Mouse (Mus musculus) lung, adult 2 months (tissue): ENCODE results near the gene Pds5b. TPM values are rescaled to one million over a fixed set of nuclear protein-coding genes. Genes with fewer than 3 reads are reported as not detected.
A peak's percentile ranks its signal among the peaks of the same experiment; 100 is the strongest.
"Not testable (repeated sequence)": the region's sequence is repeated elsewhere in the genome, so short reads cannot be mapped to it uniquely, and the experiment has no call there.

Experiments used
- DNase-seq: peaks from one replicate; pipeline ENCODE4 v3.0.0; 2022
- H3K4me1 ChIP-seq: fragments of 200-500 bp; 2 replicates; pipeline ENCODE4 v1.6.1; 2011; ENCODE audit warnings: low read length; ENCODE audit not compliant: control insufficient read depth, insufficient read depth
- H3K4me3 ChIP-seq: fragments of 200-500 bp; replicated peaks from 2 replicates; pipeline ENCODE3; 2011; ENCODE audit warnings: low read depth, mild to moderate bottlenecking, control low read depth, low read length; ENCODE audit errors: extremely low read depth
- CTCF ChIP-seq: fragments of 200-500 bp; IDR thresholded peaks from 2 replicates; pipeline ENCODE4 v1.5.1; 2011; ENCODE audit warnings: mild to moderate bottlenecking, low read length, control low read depth; ENCODE audit not compliant: insufficient read depth
- POLR2A ChIP-seq: fragments of 200-500 bp; IDR thresholded peaks from 2 replicates; pipeline ENCODE4 v1.6.1; 2011; ENCODE audit warnings: low read depth, mild to moderate bottlenecking, control low read depth, low read length, borderline replicate concordance; ENCODE audit errors: extremely low read depth
- WGBS: fragments of 180-500 bp; shearing (Covaris S2); methylation state at CpG from one replicate; pipeline ENCODE4 v1.1.7; 2018; 5-methylcytosine and 5-hydroxymethylcytosine counted together
- polyA plus RNA-seq: library from polyadenylated mRNA; depleted of rRNA; stranded (reverse); fragments of >200 nt; gene quantifications from 2 replicates; pipeline ENCODE4 v1.2.3, GENCODE M21; 2012; rRNA removed

The Pds5b gene
- 4.0 and 8.0 TPM in 2 replicates for polyA plus RNA-seq

DNA sequence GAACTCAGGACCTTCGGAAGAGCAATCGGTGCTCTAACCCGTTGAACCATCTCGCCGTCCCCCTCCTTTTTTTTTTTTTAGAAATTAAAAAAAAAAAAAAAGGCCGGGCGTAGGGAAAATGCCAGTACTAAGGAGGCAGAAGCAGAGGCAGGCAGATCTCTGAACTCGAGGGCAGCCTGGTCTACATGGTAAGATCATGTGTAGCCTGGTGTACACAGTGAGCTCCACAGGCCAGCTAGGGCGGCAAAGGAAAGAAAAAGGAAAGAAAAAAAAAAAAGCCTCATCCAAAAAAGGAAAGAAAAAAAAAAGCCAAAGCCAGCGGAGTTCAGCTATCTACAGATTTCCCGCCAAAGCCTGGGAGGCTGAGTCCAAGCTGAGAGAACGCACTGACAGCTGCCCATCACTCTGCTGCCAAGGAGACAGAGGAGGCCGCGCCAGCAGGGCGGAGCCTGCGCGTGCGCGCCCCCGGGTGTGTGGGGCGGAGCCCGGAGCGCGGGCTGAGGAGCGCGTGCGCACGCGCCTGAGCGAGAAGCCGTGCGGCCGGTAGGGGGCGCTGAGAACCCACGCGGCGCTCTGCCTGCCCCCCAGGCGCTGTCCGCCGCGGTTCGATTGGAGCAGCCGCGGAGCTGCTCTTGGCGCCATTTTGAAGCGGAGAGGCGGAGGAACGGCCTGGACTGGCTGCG, at the start of gene Pds5b:
Gene Pds5b (plus strand): TSS at position 587 of the 683 bp plus-strand sequence.
- 14% methylated on average over 49 of the region's 49 CpGs for WGBS
- TF ChIP-seq POLR2A (no peak), CTCF (peak; percentile 56)
- no peaks in the 10 kb centered on the region; the same call in none of the 2 replicates for H3K4me1 ChIP-seq

DNA sequence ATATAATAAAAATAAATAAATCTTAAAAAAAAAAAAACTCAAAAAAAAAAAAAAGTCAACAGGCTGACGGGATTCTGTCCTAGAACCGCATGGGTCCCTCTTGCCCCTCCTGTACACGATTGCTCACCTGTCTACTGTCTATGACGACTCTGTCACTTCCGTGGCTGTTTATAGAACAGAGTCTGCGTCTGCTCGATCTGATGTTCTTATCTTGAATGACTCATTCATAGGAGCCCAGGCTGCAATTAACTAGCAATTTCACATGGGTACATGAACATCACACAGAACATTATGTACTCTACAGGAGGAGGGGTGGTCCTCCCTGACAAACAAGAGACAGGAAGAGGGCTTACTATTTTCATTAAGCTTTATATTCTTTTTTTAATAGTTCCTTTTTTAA, 48.0 kb upstream of the Pds5b start:
- WGBS, result 66% methylated on average over 7 of the region's 7 CpGs

More for the DNA sequence above, at the start of gene Pds5b:
- H3K4me3 ChIP-seq, result peak within 1 kb of the TSS; percentile 92
- peak; percentile 89 for DNase-seq

DNA sequence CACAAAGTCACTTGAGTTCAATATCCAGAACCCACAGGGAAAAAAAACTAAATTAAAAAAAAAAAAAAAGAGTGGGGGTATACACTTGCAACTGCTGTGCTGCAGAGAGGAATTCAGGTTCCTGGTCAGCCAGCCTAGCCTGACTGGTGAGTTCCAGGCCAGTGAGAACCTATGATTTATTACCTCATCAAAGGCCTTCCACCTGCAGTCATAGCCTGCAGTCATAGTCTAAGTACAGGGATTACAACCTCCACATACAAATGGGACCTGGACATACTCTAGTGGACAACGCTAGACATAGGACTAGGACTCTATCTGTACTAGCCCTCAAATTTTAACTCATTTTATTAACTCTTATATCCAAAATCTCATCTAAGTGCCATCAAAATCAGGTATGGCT, 44.3 kb upstream of the Pds5b start:
- 89% methylated on average over 1 of the region's 1 CpGs for WGBS

More for the DNA sequence above, 48.0 kb upstream of the Pds5b start:
- H3K4me3 ChIP-seq, result no peak overlapping the region
- DNase-seq, result no peak
- H3K4me1 ChIP-seq, result peaks cover 2% of the 10 kb centered on the region; the same call in 1 of the 2 replicates
- TF ChIP-seq CTCF (no peak), POLR2A (no peak)

DNA sequence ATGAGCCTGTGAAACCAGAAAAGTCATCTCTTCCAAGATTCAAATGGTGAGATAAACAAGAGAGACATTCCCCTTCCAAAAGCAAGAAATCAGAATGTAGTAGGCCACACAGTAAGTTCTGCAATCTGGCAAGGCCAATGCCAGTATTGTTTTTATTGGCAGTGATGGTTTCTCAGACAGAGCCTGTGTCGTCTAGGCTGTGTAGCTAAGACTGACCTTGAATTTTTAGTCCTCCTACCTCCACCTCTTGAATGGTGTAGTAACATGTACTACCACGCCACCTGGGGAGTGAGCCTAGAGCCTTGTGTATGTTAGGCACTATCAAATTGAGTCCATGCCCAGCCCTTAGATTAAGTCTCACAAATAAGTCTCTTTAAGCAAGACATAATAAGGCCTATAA, 43.8 kb upstream of the Pds5b start:
- H3K4me3 ChIP-seq, result no peak overlapping the region
- DNase-seq, result no peak
- no peak for TF ChIP-seq POLR2A
- no peak for TF ChIP-seq CTCF
- H3K4me1 ChIP-seq, result no peaks in the 10 kb centered on the region
- WGBS, result 74% methylated on average over 2 of the region's 2 CpGs

More for the DNA sequence above, 44.3 kb upstream of the Pds5b start:
- no peak for DNase-seq
- TF ChIP-seq POLR2A (no peak), CTCF (no peak)
- Histone ChIP-seq H3K4me1 (no peaks in the 10 kb centered on the region), H3K4me3 (no peak overlapping the region)

DNA sequence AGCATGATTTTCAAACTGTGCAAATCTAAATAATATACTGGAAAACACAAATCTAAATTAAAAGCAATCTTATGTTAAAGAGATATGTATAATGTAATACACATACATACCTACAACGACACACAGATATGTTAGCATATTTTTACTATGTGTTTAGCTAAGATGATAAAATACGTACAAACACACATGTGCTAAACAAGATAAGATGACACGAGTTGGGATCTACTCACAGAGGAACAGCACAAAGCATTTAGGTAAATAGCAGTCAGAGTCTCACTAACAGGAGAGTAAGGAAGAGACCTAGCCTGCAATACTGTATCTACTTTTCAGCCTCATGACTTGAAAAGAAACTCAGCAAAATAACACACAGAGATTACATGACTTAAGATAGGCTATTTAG, 32.1 kb upstream of the Pds5b start:
- no peak for DNase-seq
- no peak for TF ChIP-seq POLR2A
- TF ChIP-seq CTCF, result no peak
- Histone ChIP-seq H3K4me1 (no peaks in the 10 kb centered on the region), H3K4me3 (no peak overlapping the region)
- WGBS, result 78% methylated on average over 3 of the region's 3 CpGs

DNA sequence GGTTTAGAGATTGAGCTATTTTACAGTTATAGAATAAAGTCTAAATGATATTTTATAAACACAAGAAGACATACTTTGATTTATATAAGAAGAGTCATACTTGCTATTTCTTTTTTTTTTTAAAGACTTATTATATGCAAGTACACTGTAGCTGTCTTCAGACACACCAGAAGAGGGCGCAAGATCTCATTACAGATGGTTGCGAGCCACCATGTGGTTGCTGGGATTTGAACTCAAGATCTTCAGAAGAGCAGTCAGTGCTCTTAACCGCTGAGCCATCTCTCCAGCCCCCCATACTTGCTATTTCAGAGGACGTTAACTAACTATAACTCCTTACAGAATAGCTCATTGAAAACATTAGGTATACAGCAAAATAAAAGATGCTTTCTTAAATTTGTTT, 30.1 kb upstream of the Pds5b start:
- not testable (repeated sequence) for H3K4me1 ChIP-seq, DNase-seq, H3K4me3 ChIP-seq
- WGBS, result 96% methylated on average over 4 of the region's 4 CpGs

DNA sequence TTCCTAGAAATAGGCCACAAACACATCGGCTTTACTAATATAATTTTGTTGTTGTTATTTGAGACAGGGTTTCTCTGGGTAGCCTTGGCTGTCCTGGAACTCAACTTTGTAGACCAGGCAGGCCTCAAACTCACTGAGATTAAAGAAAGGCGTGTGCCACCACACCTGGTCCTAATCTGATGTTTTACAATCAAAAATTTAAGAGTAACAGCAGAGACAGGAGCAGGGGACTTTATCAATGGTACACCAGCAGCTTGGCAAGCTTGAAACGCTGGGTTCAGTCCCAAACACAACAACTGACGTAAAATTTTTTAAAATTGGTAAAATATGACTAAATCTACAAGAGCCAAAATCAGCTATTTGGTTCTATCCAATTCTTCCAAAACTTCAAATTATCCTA, 28.6 kb upstream of the Pds5b start:
- WGBS, result 91% methylated on average over 4 of the region's 4 CpGs
- Histone ChIP-seq H3K4me3 (no peak overlapping the region), H3K4me1 (no peaks in the 10 kb centered on the region)
- no peak for DNase-seq
- no peak for TF ChIP-seq POLR2A
- TF ChIP-seq CTCF, result no peak

DNA sequence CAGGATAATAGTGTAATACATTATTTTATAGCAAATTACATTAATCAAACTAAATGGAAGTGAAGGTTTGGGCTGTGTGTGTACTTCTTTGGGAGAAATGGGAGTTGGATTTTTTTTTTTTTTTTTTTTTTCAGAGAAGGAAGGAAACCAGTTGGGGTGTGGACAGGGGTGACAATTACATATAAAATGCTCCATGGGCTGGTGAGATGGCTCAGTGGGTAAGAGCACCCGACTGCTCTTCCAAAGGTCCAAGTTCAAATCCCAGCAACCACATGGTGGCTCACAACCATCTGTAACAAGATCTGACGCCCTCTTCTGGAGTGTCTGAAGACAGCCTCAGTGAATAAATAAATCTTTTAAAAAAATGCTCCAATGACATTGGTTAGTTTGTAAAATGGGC, 21.0 kb upstream of the Pds5b start:
- H3K4me3 ChIP-seq, result no peak overlapping the region
- TF ChIP-seq POLR2A, result no peak
- TF ChIP-seq CTCF, result no peak
- WGBS, result 74% methylated on average over 2 of the region's 2 CpGs

DNA sequence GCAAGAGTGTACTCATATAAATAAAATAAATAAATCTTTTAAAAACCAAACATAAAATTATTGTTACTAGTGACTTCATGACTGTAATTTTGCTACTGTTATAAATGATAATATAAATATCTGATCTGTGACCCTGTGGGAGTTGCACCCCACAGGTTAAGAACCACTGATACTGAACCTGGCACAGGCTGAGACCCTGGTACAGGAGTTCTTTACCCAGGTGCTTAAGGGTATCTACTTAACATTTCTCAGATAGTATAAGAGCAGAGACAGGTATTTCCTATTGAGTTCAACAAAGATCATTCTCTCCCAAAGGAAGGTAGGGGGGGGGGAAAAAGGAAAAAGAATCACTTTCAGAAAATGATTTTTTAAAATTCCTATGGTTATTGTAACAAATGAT, 19.0 kb upstream of the Pds5b start:
- H3K4me1 ChIP-seq, result peaks cover 10% of the 10 kb centered on the region
- DNase-seq, result no peak
- TF ChIP-seq POLR2A, result no peak
- no peak for TF ChIP-seq CTCF

More for the DNA sequence above, 21.0 kb upstream of the Pds5b start:
- DNase-seq, result no peak
- peaks cover 6% of the 10 kb centered on the region for H3K4me1 ChIP-seq

DNA sequence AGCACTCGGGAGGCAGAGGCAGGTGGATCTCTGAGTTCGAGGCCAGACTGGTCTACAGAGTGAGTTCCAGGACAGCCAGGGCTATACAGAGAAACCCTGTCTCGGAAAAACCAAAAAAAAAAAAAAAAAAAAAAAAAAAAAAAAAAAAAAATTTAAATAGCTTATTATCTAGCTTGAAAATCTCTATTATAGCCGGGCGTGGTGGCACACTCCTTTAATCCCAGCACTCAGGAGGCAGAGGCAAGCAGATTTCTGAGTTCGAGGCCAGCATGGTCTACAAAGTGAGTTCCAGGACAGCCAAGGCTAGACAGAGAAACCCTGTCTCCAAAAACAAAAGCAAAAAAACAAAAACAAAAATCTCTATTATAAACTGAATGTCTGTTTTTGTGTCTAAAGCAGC, 14.1 kb upstream of the Pds5b start:
- not testable (repeated sequence) for DNase-seq, H3K4me3 ChIP-seq
- WGBS, result 85% methylated on average over 6 of the region's 6 CpGs
- peaks cover 15% of the 10 kb centered on the region for H3K4me1 ChIP-seq

More for the DNA sequence above, 19.0 kb upstream of the Pds5b start:
- no peak overlapping the region for H3K4me3 ChIP-seq

DNA sequence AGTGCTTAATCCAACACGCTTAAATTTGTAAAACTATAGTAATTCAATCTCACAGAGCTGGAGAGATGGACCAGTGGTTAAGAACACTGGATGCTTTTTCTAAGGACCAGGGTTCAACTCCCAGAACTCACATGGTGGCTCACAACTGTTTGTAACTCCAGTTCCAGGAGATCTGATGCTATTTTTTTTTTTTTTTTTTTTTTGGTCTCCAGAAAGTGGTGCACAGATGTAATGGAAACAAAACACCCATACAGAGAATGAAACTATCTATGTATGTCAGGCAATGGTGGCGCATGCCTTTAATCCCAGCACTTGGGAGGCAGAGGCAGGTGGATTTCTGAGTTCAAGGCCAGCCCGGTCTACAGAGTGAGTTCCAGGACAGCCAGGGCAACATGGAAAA, 13.2 kb upstream of the Pds5b start:
- 93% methylated on average over 3 of the region's 3 CpGs for WGBS
- H3K4me3 ChIP-seq, DNase-seq: not testable (repeated sequence)
- peaks cover 14% of the 10 kb centered on the region for H3K4me1 ChIP-seq

DNA sequence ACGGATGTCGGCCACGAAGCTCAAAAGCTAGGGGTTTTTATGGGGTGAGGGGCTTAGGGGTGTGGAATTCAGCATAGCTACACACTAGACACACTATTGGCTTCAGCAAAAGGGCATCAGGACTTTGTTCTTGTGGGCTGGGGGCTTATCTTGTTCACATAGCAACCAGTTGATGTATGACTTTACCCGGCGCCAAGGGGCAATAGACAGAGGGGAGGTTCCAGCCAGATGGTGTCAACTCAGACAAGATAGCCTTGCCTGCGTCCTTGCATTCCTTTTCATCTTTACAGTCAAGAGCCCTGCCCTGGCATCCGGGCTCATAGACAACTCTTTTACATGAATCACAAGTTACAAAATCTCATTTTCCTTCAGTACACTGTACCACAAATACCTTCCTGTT, 9.6 kb upstream of the Pds5b start:
- not testable (repeated sequence) for DNase-seq, H3K4me1 ChIP-seq, H3K4me3 ChIP-seq
- 56% methylated on average over 7 of the region's 7 CpGs for WGBS
